Mouse (Mus musculus) C2C12 (cell line): ENCODE measurements around the gene Ptprm.

ENCODE experiments used
- CTCF ChIP-seq: IDR thresholded peaks from one replicate; pipeline ENCODE4 v1.5.1; 2011; ENCODE audit not compliant: control insufficient read depth, insufficient read depth, insufficient read length
- MAX ChIP-seq: IDR thresholded peaks from one replicate; pipeline ENCODE4 v1.6.1; 2011; ENCODE audit warnings: mild to moderate bottlenecking, control low read depth
- MYOD1 ChIP-seq: IDR thresholded peaks from one replicate; pipeline ENCODE4 v1.6.1; 2011; ENCODE audit warnings: low read depth; ENCODE audit not compliant: control insufficient read depth, insufficient read length
- MYOG ChIP-seq: IDR thresholded peaks from one replicate; pipeline ENCODE4 v1.6.1; 2011; ENCODE audit not compliant: control insufficient read depth, insufficient read length; ENCODE audit errors: extremely low read depth
- USF1 ChIP-seq: IDR thresholded peaks from one replicate; pipeline ENCODE4 v1.6.1; 2011; ENCODE audit warnings: low read depth, mild to moderate bottlenecking, control low read depth, moderate library complexity

GRCm38 (mm10) chr17:67157089-67157752 lies 197.0 kb downstream of the Ptprm start:
- no peak for TF ChIP-seq USF1
- TF ChIP-seq CTCF = no peak
- TF ChIP-seq MYOG = no peak
- no peak for TF ChIP-seq MAX
- no peak for TF ChIP-seq MYOD1
